Mouse (Mus musculus) liver, embryonic 16.5 days (tissue): ENCODE data around the gene Plgrkt. TPM values are rescaled to one million over a fixed set of nuclear protein-coding genes. Genes with fewer than 3 reads are reported as not detected.
"Not testable (repeated sequence)": the region's sequence is repeated elsewhere in the genome, so short reads cannot be mapped to it uniquely, and the experiment has no call there.

ENCODE experiments used
- ATAC-seq: fragments of 200-750 bp; cut with Nextera tagmentation; 2 replicates; pipeline ENCODE4 v1.8.0; 2017; ENCODE audit warnings: low read depth, mild to moderate bottlenecking, moderate number of reproducible peaks, moderate library complexity
- H3K27ac ChIP-seq: fragments of 300-500 bp; sonication (generic); 2 replicates; pipeline ENCODE4 v1.5.1; 2014; ENCODE audit warnings: mild to moderate bottlenecking, low read length
- H3K27me3 ChIP-seq: fragments of 300-500 bp; sonication (generic); 2 replicates; pipeline ENCODE4 v1.6.1; 2014; ENCODE audit warnings: low read depth, low read length, mixed read lengths; ENCODE audit not compliant: control insufficient read depth, insufficient read depth
- H3K36me3 ChIP-seq: fragments of 300-500 bp; sonication (generic); 2 replicates; pipeline ENCODE4 v1.6.1; 2014; ENCODE audit warnings: mild to moderate bottlenecking; ENCODE audit not compliant: control insufficient read depth, insufficient read depth
- H3K4me1 ChIP-seq: fragments of 300-500 bp; sonication (generic); 2 replicates; pipeline ENCODE4 v1.6.1; 2014; ENCODE audit warnings: low read depth, low read length, mixed read lengths; ENCODE audit not compliant: control insufficient read depth
- H3K4me2 ChIP-seq: fragments of 300-500 bp; sonication (generic); 2 replicates; pipeline ENCODE4 v1.6.1; 2014; ENCODE audit warnings: low read depth, low read length, mixed read lengths
- H3K4me3 ChIP-seq: fragments of 300-500 bp; sonication (generic); 2 replicates; pipeline ENCODE4 v1.5.1; 2014; ENCODE audit warnings: low read depth, mild to moderate bottlenecking, low read length
- H3K9ac ChIP-seq: fragments of 300-500 bp; sonication (generic); 2 replicates; pipeline ENCODE4 v1.6.1; 2014; ENCODE audit warnings: low read depth, low read length
- H3K9me3 ChIP-seq: fragments of 300-500 bp; sonication (generic); replicated peaks from 2 replicates; pipeline ENCODE4 v1.6.1; 2016; ENCODE audit warnings: low read length; ENCODE audit not compliant: control insufficient read depth
- WGBS: fragments of 180-500 bp; shearing (Covaris S2); extraction: QIAGEN DNeasy Blood & Tissue Kit; methylation state at CpG from one replicate; pipeline ENCODE4 v1.1.7; 2014; ENCODE audit not compliant: insufficient replicate concordance; 5-methylcytosine and 5-hydroxymethylcytosine counted together
- polyA plus RNA-seq: library from polyadenylated mRNA; unstranded; fragments of >200 nt; fragmentation: Nextera tagmentation; extraction: Ambion mirVana; gene quantifications from 2 replicates; pipeline ENCODE4 v1.2.1, GENCODE M21; 2015

Gene Plgrkt
- 33.9 and 34.2 TPM in 2 replicates for polyA plus RNA-seq

- peaks cover 20% of the 10 kb centered on the region for H3K4me1 ChIP-seq
- H3K27me3 ChIP-seq: no peaks in the 10 kb centered on the region
- peak; percentile 92 for ATAC-seq
- H3K9ac ChIP-seq: peak within 1 kb of the TSS; percentile 69
- no peaks in the 10 kb centered on the region for H3K9me3 ChIP-seq
- H3K36me3 ChIP-seq: no peaks in the 10 kb centered on the region
- 0% methylated on average over 26 of the region's 26 CpGs for WGBS
- H3K4me3 ChIP-seq: peak within 1 kb of the TSS; percentile 78
- H3K27ac ChIP-seq: peak within 1 kb of the TSS; percentile 88
- peak within 1 kb of the TSS; percentile 96 for H3K4me2 ChIP-seq
Measured at GRCm38 (mm10) chr19:29366969-29367622, at the start of gene Plgrkt, which contains the start of gene Cd274. Plgrkt (minus strand) TSS chr19:29367390. Cd274 (plus strand) TSS chr19:29367455.

- WGBS: 24% methylated on average over 3 of the region's 3 CpGs
- Histone ChIP-seq H3K4me3 (no peak overlapping the region), H3K27ac (no peak overlapping the region), H3K36me3 (no peaks in the 10 kb centered on the region), H3K27me3 (no peaks in the 10 kb centered on the region), H3K9ac (no peak overlapping the region), H3K9me3 (no peaks in the 10 kb centered on the region), H3K4me1 (peaks cover 6% of the 10 kb centered on the region), H3K4me2 (no peak overlapping the region)
- no peak for ATAC-seq
Measured at GRCm38 (mm10) chr19:29416393-29416902, 49.3 kb upstream of the Plgrkt start.

- H3K27me3 ChIP-seq, H3K4me3 ChIP-seq, H3K4me2 ChIP-seq, H3K36me3 ChIP-seq, H3K9me3 ChIP-seq, H3K9ac ChIP-seq, H3K4me1 ChIP-seq, H3K27ac ChIP-seq, ATAC-seq: not testable (repeated sequence)
Measured at GRCm38 (mm10) chr19:29414917-29415316, 47.7 kb upstream of the Plgrkt start.

- Histone ChIP-seq H3K27ac (no peak overlapping the region), H3K27me3 (no peaks in the 10 kb centered on the region), H3K4me3 (no peak overlapping the region), H3K4me1 (peaks cover 6% of the 10 kb centered on the region), H3K9ac (no peak overlapping the region), H3K36me3 (no peaks in the 10 kb centered on the region), H3K4me2 (no peak overlapping the region), H3K9me3 (no peaks in the 10 kb centered on the region)
- ATAC-seq: no peak
- 61% methylated on average over 3 of the region's 3 CpGs for WGBS
Measured at GRCm38 (mm10) chr19:29414513-29414912, 47.3 kb upstream of the Plgrkt start.

GRCm38 (mm10) chr19:29412476-29413420, 45.6 kb upstream of the Plgrkt start:
- H3K27me3 ChIP-seq: no peaks in the 10 kb centered on the region
- 68% methylated on average over 6 of the region's 6 CpGs for WGBS
- no peak overlapping the region for H3K9ac ChIP-seq
- H3K27ac ChIP-seq: no peak overlapping the region
- H3K4me2 ChIP-seq: no peak overlapping the region
- H3K4me1 ChIP-seq: no peaks in the 10 kb centered on the region
- H3K9me3 ChIP-seq: no peaks in the 10 kb centered on the region
- no peak overlapping the region for H3K4me3 ChIP-seq
- no peak for ATAC-seq
- H3K36me3 ChIP-seq: no peaks in the 10 kb centered on the region

- H3K27ac ChIP-seq: no peak within 1 kb of the TSS
- no peak within 1 kb of the TSS for H3K9ac ChIP-seq
- ATAC-seq: no peak
- no peaks in the 10 kb centered on the region for H3K9me3 ChIP-seq
- H3K36me3 ChIP-seq: no peaks in the 10 kb centered on the region
- H3K4me1 ChIP-seq: no peaks in the 10 kb centered on the region
- WGBS: 64% methylated on average over 4 of the region's 4 CpGs
- H3K4me2 ChIP-seq: no peak within 1 kb of the TSS
- H3K27me3 ChIP-seq: no peaks in the 10 kb centered on the region
- H3K4me3 ChIP-seq: no peak within 1 kb of the TSS
Measured at GRCm38 (mm10) chr19:29410619-29411018, 43.4 kb upstream of the Plgrkt start, which contains the start of gene Pdcd1lg2. Pdcd1lg2 (plus strand) TSS chr19:29410919.

- Histone ChIP-seq H3K27me3 (no peaks in the 10 kb centered on the region), H3K4me2 (no peak overlapping the region)
- no peak for ATAC-seq
Measured at GRCm38 (mm10) chr19:29406042-29407017, 39.1 kb upstream of the Plgrkt start.

GRCm38 (mm10) chr19:29405388-29405787, 38.2 kb upstream of the Plgrkt start:
- Histone ChIP-seq H3K36me3 (no peaks in the 10 kb centered on the region), H3K4me3 (no peak overlapping the region), H3K4me2 (no peak overlapping the region), H3K9me3 (no peaks in the 10 kb centered on the region), H3K27me3 (no peaks in the 10 kb centered on the region), H3K27ac (no peak overlapping the region), H3K4me1 (no peaks in the 10 kb centered on the region), H3K9ac (no peak overlapping the region)
- 70% methylated on average over 2 of the region's 2 CpGs for WGBS
- ATAC-seq: no peak

More at GRCm38 (mm10) chr19:29406042-29407017, 39.1 kb upstream of the Plgrkt start:
- Histone ChIP-seq H3K27ac (no peak overlapping the region), H3K4me1 (no peaks in the 10 kb centered on the region), H3K4me3 (no peak overlapping the region), H3K9me3 (no peaks in the 10 kb centered on the region), H3K9ac (no peak overlapping the region), H3K36me3 (no peaks in the 10 kb centered on the region)
- WGBS: 78% methylated on average over 18 of the region's 18 CpGs
